Mouse (Mus musculus) midbrain, embryonic 11.5 days (tissue): ENCODE measurements at regions not wholly inside any gene's neighbourhood (a gene's known extent, or its start where the extent isn't known, plus 50 kb on each side); places are given as distances from the start of the nearest gene placed in this dataset.
"Not testable (repeated sequence)": the region's sequence is repeated elsewhere in the genome, so short reads cannot be mapped to it uniquely, and the experiment has no call there.

Experiments
- ATAC-seq: fragments of 200-750 bp; cut with Nextera tagmentation; 2 replicates; pipeline ENCODE4 v1.8.0; 2017; ENCODE audit warnings: moderate TSS enrichment, moderate library complexity; ENCODE audit not compliant: low FRiP score
- DNase-seq: peaks from one replicate; pipeline ENCODE4 v3.0.0; 2015; ENCODE audit warnings: low spot score; ENCODE audit errors: missing footprints
- H3K27ac ChIP-seq: fragments of 300-500 bp; sonication (generic); 2 replicates; pipeline ENCODE4 v1.5.1; 2014; ENCODE audit warnings: low read depth, low read length
- H3K27me3 ChIP-seq: fragments of 300-500 bp; sonication (generic); 2 replicates; pipeline ENCODE4 v1.6.1; 2014; ENCODE audit warnings: mild to moderate bottlenecking, low read length, moderate library complexity, mixed read lengths; ENCODE audit not compliant: control insufficient read depth, insufficient read depth
- H3K36me3 ChIP-seq: fragments of 300-500 bp; sonication (generic); 2 replicates; pipeline ENCODE4 v1.6.1; 2014; ENCODE audit warnings: mild to moderate bottlenecking, low read length, moderate library complexity, mixed read lengths; ENCODE audit not compliant: control insufficient read depth, insufficient read depth
- H3K4me1 ChIP-seq: fragments of 300-500 bp; sonication (generic); 2 replicates; pipeline ENCODE4 v1.6.1; 2014; ENCODE audit warnings: low read length; ENCODE audit not compliant: control insufficient read depth, insufficient read depth
- H3K4me2 ChIP-seq: fragments of 300-500 bp; sonication (generic); 2 replicates; pipeline ENCODE4 v1.6.1; 2014; ENCODE audit warnings: mild to moderate bottlenecking, moderate library complexity
- H3K4me3 ChIP-seq: fragments of 300-500 bp; sonication (generic); 2 replicates; pipeline ENCODE4 v1.5.1; 2014; ENCODE audit warnings: low read depth, low read length
- H3K9ac ChIP-seq: fragments of 300-500 bp; sonication (generic); 2 replicates; pipeline ENCODE4 v1.6.1; 2014; ENCODE audit warnings: low read length
- H3K9me3 ChIP-seq: fragments of 300-500 bp; sonication (generic); 2 replicates; pipeline ENCODE4 v1.6.1; 2016; ENCODE audit warnings: low read length; ENCODE audit not compliant: control insufficient read depth
- WGBS: fragments of 180-500 bp; shearing (Covaris S2); extraction: QIAGEN DNeasy Blood & Tissue Kit; methylation state at CpG from one replicate; pipeline ENCODE4 v1.1.7; 2014; 5-methylcytosine and 5-hydroxymethylcytosine counted together

GRCm38 (mm10) chr13:4935940-4936339 is 327.0 kb upstream of the Akr1e1 start:
- Histone ChIP-seq H3K36me3 (no peaks in the 10 kb centered on the region), H3K9me3 (no peaks in the 10 kb centered on the region), H3K4me1 (no peaks in the 10 kb centered on the region), H3K9ac (no peak overlapping the region), H3K4me3 (no peak overlapping the region), H3K27ac (no peak overlapping the region), H3K4me2 (no peak overlapping the region), H3K27me3 (no peaks in the 10 kb centered on the region)
- DNase-seq = no peak
- 90% methylated on average over 4 of the region's 4 CpGs for WGBS
- no peak for ATAC-seq

- H3K36me3 ChIP-seq = no peaks in the 10 kb centered on the region
- no peak for ATAC-seq
- DNase-seq = no peak
- H3K27ac ChIP-seq = no peak overlapping the region
- H3K27me3 ChIP-seq = no peaks in the 10 kb centered on the region
- no peak overlapping the region for H3K4me2 ChIP-seq
- no peak overlapping the region for H3K4me3 ChIP-seq
- no peak overlapping the region for H3K9ac ChIP-seq
- no peaks in the 10 kb centered on the region for H3K9me3 ChIP-seq
- no peaks in the 10 kb centered on the region for H3K4me1 ChIP-seq
Measured at GRCm38 (mm10) chr13:4939849-4940248, 330.9 kb upstream of the Akr1e1 start.

- H3K4me1 ChIP-seq, H3K4me3 ChIP-seq, H3K9me3 ChIP-seq, H3K4me2 ChIP-seq, H3K27ac ChIP-seq, H3K36me3 ChIP-seq, H3K9ac ChIP-seq, H3K27me3 ChIP-seq: not testable (repeated sequence)
- peak; percentile 83 for ATAC-seq
- DNase-seq = peak; percentile 89
- 11% methylated on average over 5 of the region's 14 CpGs for WGBS
Measured at GRCm38 (mm10) chr13:4942490-4942889, 333.5 kb upstream of the Akr1e1 start.

DNA sequence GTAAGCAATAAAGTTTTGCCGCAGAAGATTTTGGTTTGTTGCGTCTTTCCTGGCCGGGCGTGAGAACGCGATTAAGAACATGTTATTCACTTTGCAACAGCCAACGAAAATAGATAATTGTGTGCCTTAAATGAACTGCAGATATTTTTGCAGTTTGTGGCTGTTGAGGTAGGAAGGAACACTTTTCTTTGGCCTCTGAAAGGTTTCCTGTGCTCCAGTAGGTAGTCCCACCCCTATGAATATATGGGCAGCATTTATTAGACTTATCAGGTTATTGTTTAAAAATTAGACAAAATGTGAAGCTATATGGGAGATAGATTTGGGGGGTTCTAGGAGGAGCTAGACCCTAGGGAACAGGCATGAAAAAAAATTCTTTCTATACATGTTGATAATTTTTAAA is 334.1 kb upstream of the Akr1e1 start:
- H3K36me3 ChIP-seq = no peaks in the 10 kb centered on the region
- no peak overlapping the region for H3K9ac ChIP-seq
- H3K4me3 ChIP-seq = peak overlapping the region; percentile 22; the same call in 1 of the 2 replicates
- H3K27ac ChIP-seq = no peak overlapping the region
- 36% methylated on average over 7 of the region's 7 CpGs for WGBS
- H3K27me3 ChIP-seq = no peaks in the 10 kb centered on the region
- H3K4me2 ChIP-seq = peak overlapping the region; percentile 40
- H3K9me3 ChIP-seq = no peaks in the 10 kb centered on the region
- DNase-seq = peak; percentile 86
- H3K4me1 ChIP-seq = no peaks in the 10 kb centered on the region
- ATAC-seq = peak; percentile 40

- 87% methylated on average over 3 of the region's 3 CpGs for WGBS
- ATAC-seq (no peak), DNase-seq (no peak)
- no peaks in the 10 kb centered on the region for H3K9me3 ChIP-seq
- no peaks in the 10 kb centered on the region for H3K4me1 ChIP-seq
- H3K9ac ChIP-seq = no peak overlapping the region
- no peaks in the 10 kb centered on the region for H3K36me3 ChIP-seq
- H3K27me3 ChIP-seq = no peaks in the 10 kb centered on the region
- H3K4me2 ChIP-seq = no peak overlapping the region
- H3K27ac ChIP-seq = no peak overlapping the region
- no peak overlapping the region for H3K4me3 ChIP-seq
Measured at GRCm38 (mm10) chr13:4955384-4955783, 346.4 kb upstream of the Akr1e1 start.

DNA sequence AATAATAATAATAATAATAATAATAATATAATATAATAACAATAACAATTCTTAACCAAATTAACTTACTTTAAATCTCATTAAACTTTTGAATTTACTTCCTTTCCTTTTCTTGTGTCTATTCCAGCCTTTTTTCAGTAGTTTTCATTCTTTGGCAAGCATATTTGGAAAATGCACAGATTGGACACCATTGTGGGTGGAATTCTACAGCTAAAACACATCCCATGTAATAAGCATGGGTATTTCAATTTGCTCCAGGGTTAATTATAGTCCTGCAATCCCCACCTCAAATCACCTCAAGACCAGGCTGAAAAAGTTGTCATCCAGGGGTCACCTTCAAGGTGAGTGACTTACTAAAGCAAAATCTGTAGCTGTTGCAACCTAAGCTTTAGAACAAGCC is 355.9 kb upstream of the Akr1e1 start:
- H3K36me3 ChIP-seq = no peaks in the 10 kb centered on the region
- no peak overlapping the region for H3K9ac ChIP-seq
- no peak for ATAC-seq
- no peaks in the 10 kb centered on the region for H3K4me1 ChIP-seq
- no peak for DNase-seq
- no peak overlapping the region for H3K4me2 ChIP-seq
- no peak overlapping the region for H3K27ac ChIP-seq
- no peak overlapping the region for H3K4me3 ChIP-seq
- H3K27me3 ChIP-seq = no peaks in the 10 kb centered on the region
- H3K9me3 ChIP-seq = no peaks in the 10 kb centered on the region

- DNase-seq (no peak), ATAC-seq (no peak)
- Histone ChIP-seq H3K27ac (no peak overlapping the region), H3K36me3 (no peaks in the 10 kb centered on the region), H3K4me3 (no peak overlapping the region), H3K4me2 (no peak overlapping the region), H3K4me1 (no peaks in the 10 kb centered on the region), H3K9ac (no peak overlapping the region), H3K27me3 (no peaks in the 10 kb centered on the region), H3K9me3 (no peaks in the 10 kb centered on the region)
- WGBS = 76% methylated on average over 2 of the region's 2 CpGs
Measured at GRCm38 (mm10) chr13:4970081-4970892, 361.3 kb upstream of the Akr1e1 start.

- Histone ChIP-seq H3K4me1 (no peaks in the 10 kb centered on the region), H3K9me3 (no peaks in the 10 kb centered on the region), H3K4me3 (no peak overlapping the region), H3K36me3 (no peaks in the 10 kb centered on the region), H3K4me2 (no peak overlapping the region), H3K27me3 (no peaks in the 10 kb centered on the region), H3K9ac (no peak overlapping the region), H3K27ac (no peak overlapping the region)
- 81% methylated on average over 4 of the region's 4 CpGs for WGBS
- ATAC-seq = no peak
- no peak for DNase-seq
Measured at GRCm38 (mm10) chr13:4971472-4972067, 362.6 kb upstream of the Akr1e1 start.

DNA sequence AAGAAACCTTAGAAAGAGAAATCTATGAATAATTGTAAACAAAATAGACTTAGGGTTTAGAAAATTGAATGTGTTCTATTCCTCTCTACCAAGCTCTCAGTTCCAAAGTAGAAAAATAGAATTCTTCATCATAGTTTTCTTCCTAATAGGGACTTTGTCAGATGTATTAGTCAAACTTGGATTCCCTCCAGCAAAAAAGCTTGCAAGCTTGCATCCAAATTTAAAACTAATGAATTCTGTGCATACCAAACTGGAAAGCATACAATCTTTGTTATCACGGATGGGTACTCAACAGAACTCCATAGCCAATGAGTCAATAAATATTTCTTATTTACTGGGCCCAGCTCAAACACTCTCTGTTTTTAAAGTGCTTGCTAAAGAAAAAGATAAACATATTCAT is 383.9 kb upstream of the Akr1e1 start:
- ATAC-seq (no peak), DNase-seq (no peak)
- no peak overlapping the region for H3K4me3 ChIP-seq
- H3K9ac ChIP-seq = no peak overlapping the region
- no peaks in the 10 kb centered on the region for H3K27me3 ChIP-seq
- H3K4me1 ChIP-seq = no peaks in the 10 kb centered on the region
- H3K4me2 ChIP-seq = no peak overlapping the region
- 86% methylated on average over 1 of the region's 1 CpGs for WGBS
- H3K36me3 ChIP-seq = no peaks in the 10 kb centered on the region
- H3K9me3 ChIP-seq = no peaks in the 10 kb centered on the region
- H3K27ac ChIP-seq = no peak overlapping the region
